Mouse (Mus musculus) right cerebral cortex, postnatal 10 days (tissue): Measurements from ENCODE around the gene Scyl2.
"Not testable (repeated sequence)": the region's sequence is repeated elsewhere in the genome, so short reads cannot be mapped to it uniquely, and the experiment has no call there.

Source experiments
- DNase-seq, 2 experiments: peaks; one replicate each; pipeline ENCODE4 v3.0.0; 2021; ENCODE audit warnings: low spot score in 2 of 2

Gene Scyl2

DNA sequence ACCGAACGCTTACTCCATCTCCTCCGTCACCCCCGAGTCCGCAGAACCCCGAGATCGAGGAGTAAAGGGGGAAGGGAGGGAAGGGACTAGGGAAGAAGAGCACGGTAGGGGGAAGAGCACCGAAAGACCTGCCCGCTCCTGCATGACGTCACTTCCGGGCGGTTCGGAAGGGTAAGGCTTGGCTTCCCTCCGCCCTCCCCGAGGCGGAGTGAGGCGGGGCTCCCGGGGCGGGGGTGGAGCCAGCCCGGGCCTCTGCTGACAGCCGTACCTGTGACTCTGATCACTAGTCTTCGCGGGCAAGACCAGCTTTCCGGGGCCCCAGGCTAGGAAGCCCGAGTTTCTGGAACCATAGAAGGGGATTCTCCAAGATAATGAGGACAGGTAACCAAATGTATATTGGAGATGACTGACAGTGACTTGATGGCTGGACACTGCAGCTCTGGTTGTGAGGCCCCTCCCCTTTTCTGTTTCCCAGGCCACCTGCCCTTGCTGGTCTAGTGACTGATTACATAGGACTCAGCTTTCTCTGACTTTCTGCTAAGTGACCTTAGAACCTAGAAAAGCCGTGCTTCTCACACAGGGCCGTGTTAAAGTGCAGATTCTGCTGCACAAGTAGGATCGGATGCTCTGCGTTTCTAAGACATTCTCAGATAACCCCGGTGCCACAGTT, at the start of gene Scyl2:
Gene Scyl2 (minus strand): TSS at position 147 of the 670 bp plus-strand sequence.
- DNase-seq, result peak; percentile 96 to 97

DNA sequence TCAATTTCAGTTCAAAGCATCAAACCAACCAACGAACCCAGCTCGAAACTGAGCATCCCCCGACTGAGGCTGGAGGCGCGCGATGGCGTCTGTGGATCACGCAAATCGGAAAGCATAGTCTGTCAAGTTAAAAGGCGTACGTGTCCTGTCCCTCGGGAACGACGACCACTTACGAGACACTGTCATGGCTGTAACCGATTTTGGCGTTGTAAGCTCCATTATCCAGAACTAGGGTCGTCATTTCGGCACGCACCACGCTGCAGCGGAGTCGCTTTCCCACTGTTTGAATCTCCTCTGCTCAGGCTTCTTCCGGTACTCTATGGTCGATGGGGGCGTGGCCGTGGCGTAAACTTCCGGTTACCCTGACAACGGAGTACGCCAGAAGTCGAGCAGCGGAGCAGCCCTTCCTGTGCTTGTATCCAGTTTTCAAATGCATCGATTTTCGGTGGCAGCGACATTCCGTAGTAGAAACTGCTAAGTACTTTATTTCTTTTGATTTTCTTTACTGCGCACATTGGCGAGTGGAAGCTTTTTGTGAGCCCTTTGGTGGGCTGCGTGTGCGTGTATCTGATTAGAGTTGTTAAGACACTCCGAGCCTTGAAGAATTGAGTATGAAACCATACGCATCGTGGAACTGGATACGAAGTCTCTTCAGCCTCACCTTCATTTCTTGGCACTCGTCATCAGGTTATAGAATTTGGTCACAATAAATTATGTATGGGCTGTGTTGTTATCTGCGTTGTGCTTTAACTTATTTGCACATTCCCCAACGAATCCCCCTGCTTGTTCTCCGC, 46.1 kb upstream of the Scyl2 start, which contains the start of gene Actr6:
Gene Actr6 (minus strand): TSS at position 295 of the 794 bp plus-strand sequence.
- peak; percentile 96 to 97 for DNase-seq

DNA sequence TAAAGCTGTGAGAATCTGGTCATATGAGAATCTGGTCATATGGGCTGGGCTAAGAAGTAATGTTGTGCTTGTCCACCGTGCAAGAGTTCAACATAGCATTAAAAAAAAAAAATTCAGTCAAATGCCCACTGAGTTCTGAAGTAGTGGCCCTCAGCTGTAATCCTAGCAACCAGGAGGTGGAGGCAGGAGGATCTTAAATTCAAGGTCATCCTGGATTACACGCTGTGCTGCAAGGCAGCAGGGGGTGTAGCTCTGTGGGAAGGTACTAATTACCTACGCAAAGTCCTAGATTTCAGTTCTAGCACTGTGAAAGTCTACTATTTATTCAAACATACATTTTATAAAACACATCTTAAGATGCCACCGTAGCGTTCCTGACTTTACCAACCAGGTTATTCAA, 45.3 kb upstream of the Scyl2 start:
- DNase-seq, result no peak

DNA sequence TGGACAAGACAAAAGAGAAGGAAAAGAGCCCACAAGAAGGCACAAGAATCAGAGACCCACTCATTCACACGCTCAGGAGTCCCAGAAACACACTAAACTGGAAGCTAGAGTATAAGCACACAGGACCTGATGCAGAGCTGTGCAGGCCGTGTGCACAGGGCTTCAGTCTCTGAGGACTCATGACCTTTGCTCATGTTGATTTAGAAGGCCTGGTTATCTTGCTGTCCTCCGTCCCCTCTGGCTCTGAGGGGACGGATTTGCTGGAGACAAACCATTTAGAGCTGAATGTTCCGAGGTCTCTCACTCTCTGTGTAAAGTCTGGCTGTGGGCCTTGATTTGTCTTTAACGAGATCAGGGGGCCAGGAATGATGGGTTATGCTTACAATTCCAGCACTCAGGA, 44.3 kb upstream of the Scyl2 start:
- DNase-seq, result no peak

DNA sequence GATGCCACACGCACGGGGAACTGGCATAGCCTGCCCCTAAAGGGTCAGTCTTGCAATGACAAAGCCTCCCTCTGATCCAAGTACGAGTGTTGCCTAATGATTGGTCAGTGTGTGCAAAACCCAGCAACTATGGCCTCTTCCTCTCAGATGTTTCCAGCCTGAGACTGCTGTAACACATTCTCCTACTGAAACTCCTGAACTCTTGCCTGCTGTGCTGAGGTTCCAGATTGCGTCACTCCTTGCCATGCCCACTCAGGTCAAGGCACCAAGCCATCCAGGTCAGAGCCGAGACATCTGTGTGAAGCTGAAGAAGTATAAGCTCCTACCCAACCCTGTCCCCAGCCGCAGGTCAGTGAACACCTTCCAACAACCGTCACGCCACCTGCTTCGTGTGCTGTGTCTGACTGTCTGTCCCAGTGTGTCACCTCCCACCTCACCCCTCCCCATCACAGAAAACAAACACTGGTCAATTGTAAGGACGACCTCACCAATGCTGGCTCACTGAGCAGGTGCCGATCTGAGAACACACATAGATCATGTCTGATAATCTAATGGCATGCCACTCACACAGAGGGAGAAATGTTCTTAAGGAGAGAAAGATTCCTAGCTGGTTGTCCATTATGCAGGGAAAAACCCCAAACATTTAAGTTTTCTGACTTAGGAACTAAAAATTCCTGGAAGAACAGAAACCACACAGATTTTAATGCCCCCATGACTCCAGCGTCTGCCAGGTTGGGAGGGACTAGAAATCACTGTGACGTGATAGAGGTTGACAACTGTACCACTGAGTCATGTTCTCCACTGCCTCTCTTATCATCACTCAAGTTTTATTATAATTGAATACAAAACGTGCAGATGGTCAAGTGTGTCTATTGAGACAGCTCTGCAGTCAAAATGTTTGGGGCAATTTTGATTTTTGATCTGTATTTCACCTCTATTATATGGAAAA, 36.4 kb upstream of the Scyl2 start:
- no peak for DNase-seq

DNA sequence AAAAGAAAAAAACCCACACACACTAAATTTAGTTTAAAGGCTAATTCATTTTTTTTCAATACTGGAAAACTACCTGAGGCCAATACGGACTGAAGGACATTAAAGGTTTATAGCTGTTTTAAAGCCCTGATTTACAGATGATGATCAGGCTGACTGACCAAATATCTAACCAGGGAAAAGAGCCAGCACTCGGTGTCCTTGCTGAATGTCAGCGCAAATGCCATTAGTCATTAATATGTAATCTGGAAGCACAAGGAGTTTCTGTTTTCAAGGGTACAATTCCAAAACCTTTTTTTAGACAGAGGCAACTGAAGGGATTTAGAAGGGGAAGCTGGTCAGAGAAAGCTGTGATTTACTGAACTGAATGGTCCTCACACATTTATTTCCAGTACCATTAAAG, 34.7 kb upstream of the Scyl2 start:
- DNase-seq, result no peak

DNA sequence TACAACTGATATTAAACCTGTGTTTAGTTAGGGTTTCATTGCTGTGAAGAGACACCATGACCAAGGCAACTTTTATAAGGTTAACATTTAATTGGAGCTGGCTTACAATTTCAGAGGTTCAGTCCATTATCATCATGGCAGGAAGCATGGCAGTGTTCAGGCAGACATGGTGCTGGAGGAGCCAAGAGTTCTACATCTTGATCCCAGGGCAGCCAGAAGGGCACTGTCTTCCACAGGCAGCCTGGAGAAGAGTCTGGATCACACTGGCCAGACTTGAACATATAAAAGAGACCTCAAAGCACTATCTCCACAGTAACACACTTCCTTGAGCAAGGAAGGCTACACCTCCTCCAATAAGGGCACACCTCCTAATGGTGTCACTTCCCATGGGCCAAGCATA, 34.2 kb upstream of the Scyl2 start:
- DNase-seq, result no peak

DNA sequence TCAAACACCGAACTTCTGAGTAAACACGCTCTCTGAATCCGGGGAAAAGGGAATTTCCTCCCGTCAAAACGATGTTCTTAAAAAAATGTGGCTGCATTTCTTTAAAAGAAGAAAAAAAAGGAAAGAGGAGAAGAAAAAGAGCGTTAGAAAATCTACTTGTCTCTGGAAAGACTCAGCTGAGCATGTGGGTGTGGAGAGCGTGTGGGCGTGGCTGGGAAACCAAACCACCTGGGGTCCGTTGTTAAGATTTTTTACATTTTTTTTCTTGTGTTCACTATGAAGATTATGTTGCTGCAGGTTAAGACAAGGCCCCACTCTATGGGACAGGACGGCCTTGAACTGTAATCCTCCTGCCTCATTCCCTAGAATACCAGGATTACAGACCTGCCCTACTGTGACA, 28.8 kb upstream of the Scyl2 start:
- no peak for DNase-seq

DNA sequence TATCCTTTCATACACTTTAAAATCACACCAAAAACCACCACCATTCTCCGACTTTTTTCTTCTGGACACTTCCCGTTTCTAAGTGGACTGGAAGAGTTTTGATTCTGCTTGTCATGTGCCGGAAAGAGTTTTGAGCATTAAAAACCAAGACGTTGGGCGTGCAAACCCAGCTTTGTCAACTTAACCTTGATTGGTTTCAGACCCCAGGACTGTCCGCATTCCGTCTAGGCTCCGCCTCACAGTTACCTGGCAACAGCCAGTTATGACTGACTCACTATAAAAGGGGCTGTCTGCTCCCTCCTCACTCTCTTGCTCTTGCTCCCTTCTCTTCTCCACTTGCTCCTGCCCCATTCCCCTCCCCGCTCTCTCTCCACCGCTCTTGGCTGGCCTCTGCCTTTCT, 22.6 kb upstream of the Scyl2 start:
- DNase-seq, result no peak

DNA sequence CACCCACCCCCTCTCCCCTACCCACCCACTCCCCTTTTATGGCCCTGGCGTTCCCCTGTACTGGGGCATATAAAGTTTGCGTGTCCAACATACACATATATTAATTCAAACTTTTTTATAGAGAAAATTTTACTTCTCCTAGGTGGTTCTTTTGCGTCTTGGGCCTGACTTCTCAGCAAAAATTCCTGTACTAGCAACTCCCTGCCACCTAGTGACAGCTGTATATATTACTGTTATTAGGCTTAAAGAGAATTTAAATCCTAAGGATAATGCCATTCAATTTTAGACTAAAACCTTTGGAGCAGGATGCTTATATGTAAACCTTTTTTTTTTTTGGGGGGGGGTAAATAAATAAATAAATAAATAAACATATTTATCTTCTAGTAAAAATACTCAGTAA, 21.3 kb upstream of the Scyl2 start:
- DNase-seq, result no peak

DNA sequence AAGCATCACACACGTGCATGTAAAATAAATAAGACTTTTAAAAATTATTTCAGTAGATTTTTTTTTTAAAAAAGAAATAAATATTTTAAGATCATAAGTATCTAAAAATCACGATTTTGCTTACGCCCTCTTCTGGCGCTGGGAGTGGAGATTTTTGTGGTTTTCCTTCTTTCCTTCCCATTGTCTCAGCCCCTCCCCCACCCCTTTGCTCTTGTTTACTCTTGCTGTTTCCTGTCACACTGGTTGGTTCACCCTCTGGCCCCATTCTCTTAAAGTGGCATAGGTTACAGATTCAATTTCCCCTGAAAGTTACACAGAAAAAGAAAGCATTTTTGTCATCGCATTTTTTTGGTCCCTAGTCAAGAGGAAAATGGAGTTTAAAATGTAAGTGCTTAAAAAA, 17.0 kb upstream of the Scyl2 start:
- DNase-seq, result no peak

DNA sequence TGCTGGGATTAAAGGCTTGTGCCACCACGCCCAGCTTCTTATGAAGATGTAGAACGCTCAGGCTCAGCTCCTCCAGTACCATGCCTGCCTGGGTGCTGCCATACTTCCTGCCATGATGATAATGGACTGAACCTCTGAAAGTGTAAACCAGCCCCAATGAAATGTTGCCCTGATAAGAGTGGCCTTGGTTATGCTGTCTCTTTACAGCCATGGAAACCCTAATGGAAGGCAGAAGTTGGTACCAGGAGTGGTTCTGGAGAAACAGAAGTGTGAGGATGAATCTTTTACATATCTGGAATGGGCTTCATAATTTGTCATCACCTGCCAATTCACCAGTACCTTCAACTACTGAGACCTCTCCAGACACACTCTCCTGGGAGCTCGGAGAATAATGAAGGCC, 11.9 kb upstream of the Scyl2 start:
- no peak for DNase-seq

DNA sequence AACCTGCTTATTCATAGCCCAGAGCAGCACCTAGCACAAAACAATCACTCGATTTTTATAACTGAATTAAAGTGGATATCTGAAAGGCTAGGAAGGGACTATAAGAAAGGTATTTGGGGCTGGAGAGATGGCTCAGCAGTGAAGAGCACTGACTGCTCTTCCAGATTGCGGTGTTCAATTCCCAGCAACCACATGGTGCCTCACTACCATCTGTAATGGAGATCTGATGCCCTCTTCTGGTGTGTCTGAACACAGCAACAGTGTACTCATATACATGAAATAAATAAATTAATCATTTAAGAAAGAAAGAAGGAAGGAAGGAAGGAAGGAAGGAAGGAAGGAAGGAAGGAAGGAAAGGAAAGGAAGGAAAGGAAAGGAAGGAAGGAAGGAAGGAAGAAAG, 10.2 kb upstream of the Scyl2 start:
- DNase-seq, result not testable (repeated sequence)

DNA sequence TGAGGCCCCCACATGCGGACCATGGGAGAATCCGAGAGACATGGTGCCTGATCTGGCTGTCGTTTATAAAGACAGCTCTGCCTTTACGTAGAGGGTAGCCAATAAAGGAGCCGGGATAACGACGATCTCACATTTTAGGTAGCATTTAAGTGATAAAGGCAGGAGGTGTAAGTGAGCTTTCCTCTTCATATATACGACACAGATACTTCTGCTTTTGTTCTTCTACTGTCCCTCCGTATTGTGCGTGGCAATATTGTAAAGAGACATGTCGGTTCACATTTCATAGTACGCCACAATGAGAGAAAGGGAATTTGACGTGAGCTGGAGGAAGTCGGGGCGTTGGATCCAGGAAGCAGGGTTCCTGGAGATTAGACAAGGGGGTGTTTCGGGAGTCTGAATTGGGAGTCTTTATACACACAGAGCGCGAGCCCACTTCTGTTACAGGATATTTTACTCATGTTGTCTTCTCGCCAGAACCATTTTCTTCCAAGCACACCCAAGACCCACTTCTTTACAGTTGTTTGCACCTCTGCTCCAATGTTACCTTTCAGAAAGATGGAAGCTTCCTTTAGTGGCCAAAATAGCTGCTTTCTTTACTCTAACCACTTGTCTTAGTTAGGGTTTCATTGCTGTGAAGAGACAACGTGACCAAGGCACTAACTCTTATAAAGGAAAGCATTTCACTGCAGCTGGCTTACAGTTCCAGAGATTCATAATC, 9.3 kb upstream of the Scyl2 start:
- DNase-seq, result no peak

DNA sequence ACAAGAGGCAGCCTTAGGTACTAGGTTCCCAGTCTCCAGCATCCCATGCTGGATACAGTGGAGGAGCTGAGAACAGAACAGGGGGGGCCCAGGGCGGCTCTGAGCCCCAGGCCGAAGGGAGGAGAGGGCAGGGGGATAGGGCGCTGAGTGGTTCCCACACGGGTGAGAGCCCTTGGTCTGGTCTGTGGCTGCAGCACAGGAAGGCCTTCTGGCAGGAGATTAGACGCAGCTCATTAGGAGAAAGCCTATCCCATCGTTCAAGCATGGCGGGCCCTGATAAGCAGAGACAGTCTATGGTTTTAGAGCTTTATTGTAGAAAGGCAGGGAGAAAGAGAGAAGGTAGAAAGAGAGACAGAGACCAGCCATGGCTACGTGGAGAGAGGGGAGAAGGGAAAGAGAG, 3.9 kb upstream of the Scyl2 start:
- no peak for DNase-seq

DNA sequence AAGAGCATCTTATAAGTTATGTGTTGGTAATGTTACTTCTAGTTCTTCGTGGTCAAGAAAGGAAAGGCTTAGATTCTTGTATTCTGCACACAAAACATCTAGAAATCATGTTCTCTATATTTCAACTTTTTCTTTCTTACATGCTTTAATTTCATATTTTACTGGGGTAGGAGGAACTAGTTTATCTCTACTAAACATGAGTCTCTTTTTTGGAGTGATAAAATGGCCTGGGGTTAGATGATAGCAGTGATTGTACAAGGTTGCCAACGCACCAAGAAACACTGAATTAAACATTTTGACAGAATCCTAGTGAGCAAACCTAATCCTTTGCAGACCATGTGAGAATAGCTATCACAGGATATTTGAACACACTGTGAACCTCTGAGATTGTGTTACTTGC, 1.4 kb upstream of the Scyl2 start:
- DNase-seq, result no peak

DNA sequence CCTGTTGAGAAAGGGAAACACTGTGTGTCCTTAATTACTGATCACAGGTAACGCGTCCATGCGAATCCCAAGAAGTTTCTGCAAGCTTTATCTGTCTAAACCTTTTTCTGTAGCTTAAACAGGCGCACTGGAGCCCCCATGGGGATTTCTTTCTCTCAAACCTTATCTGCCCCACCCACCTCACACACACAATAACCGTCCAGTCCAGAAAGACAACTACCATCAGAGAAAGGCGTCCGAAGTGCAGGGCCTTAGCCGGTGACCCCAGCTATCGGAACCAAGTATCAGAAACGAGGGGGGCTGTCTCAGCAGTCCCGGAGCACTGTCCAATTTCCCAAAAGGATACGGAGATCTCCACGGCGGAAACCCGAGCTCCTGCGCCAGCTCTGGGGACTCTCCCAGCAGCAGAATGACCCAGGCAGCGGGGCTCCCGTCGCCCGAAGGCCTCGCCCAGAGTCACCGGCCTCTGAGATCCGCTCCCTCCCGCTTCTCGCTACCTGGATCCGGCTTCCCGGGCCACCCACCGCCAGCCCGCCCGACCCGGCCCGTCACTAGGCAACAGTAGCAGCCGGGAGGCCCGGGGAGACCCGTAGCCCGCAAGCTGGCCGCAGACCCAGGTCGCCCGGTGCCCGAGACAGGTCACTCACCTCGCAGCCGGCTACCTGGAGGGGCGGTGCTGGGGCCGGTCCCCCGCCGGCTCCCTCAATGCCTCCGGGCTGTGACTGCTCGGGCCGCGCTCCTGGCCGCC, 520 bp downstream of the Scyl2 start:
- DNase-seq, result peak; percentile 28 to 42

DNA sequence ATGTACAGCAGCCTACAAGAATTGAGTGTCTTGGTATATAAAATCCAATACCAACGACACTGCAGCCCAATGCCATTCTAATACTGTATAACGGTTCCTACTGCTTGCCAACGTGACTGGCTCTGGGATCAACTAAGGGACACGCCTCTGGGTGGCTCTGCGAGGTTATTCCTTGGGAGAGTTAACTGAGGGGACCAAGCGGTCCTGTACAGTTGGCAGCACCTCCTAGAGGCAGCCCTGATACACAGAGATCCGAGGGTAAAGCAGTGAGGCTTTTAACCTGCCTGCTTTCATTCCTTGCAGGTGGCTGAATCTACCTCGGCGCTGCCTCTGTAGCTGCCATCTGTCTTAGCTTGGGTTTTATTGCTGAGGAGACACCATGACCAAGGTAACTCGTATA, 3.1 kb downstream of the Scyl2 start:
- DNase-seq, result no peak

DNA sequence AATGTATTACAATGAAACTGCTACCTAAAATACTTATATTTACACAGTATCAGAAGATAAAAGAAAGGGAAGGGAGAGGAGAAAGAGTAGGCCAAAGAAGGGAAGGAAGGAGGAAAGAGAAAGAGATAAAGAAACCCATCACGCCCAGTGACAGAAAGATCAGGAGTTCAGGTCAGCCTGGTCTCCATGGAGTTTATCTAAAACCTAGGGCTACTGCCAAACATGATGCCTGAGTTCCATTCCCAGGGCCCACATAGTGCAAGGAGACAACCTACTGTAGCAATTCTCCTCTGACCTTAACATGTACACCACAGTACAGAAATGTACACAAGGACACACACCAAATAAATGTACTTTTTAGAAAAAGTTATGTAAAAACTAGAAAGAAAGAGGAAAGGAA, 3.9 kb downstream of the Scyl2 start:
- no peak for DNase-seq

DNA sequence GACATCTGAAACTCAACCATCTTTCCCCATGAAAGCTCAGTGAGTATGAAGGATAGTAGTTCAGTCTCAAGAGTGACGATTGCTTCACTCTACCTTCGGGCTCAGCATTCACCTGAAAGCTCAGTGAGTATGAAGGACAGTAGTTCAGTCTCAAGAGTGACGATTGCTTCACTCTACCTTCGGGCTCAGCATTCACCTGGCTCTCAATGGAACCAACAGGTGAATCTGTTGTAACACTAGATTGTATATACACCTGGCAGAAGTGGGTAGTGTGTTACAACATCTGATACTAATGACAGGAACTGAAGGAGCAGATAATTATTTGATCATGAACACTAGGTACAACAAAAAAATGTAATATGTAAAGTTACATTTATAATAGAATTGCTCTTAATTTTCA, 4.4 kb downstream of the Scyl2 start:
- no peak for DNase-seq

DNA sequence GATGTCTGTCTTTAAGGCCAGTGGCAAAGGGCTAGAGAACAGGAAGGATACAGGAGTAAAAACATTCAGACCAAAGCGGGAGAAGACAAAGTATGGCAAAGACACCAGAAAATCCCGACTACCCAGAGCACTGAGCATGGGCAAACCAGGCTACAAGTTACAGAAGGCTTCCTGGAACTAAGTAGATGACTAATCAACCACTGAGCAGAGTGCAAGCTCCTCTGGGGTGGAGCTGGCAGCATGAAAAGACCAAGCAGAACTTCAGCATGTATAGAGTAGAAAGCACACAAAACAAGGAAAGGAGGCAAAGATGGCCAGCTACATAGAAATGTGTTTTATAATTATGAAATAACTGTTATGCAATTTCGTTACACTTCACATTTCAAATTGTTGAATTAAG, 5.6 kb downstream of the Scyl2 start:
- DNase-seq, result no peak
